Mouse (Mus musculus): ENCODE results near the gene Ushbp1. TPM values are rescaled to one million over a fixed set of nuclear protein-coding genes. Genes with fewer than 3 reads are reported as not detected.
A peak's percentile ranks its signal among the peaks of the same experiment; 100 is the strongest.

Ushbp1 gene
- total and polyA plus RNA-seq, 3 experiments = 0.04 to 0.07 TPM; not detected in 1

- peaks cover 10% of the 10 kb centered on the region for H3K79me2 ChIP-seq (ENCODE audit: control insufficient read depth, insufficient read depth, low read length, poor library complexity)
- H3K27me3 ChIP-seq (ENCODE audit: control insufficient read depth in 1 of 2, insufficient read depth in 2 of 2, low read length in 2 of 2) = no peaks in the 10 kb centered on the region
- no peaks in the 10 kb centered on the region; a peak in 1 of 4 replicates for H3K36me3 ChIP-seq (ENCODE audit: control insufficient read depth in 1 of 2, insufficient read depth in 2 of 2, low read length in 2 of 2)
- H3K9me3 ChIP-seq (replicated peaks; ENCODE audit: insufficient read depth, low read length) = no peaks in the 10 kb centered on the region
- no peak overlapping the region for H3K27ac ChIP-seq (ENCODE audit: control insufficient read depth, low read depth, low read length)
- peak overlapping the region; percentile 84 to 90 for H3K4me3 ChIP-seq (ENCODE audit: control insufficient read depth in 1 of 2, insufficient read depth in 1 of 2, low read depth in 2 of 2, low read length in 2 of 2)
- DNase-seq (ENCODE audit: low read depth, low spot score) = no peak
- peak overlapping the region; percentile 95 for H3K9ac ChIP-seq (ENCODE audit: control insufficient read depth, low read depth, low read length, poor library complexity, severe bottlenecking)
- peaks cover 0 to 8% of the 10 kb centered on the region in 2 experiments; a peak in 2 of 4 replicates for H3K4me1 ChIP-seq (ENCODE audit: control insufficient read depth in 1 of 2, insufficient read depth in 2 of 2, low read length in 2 of 2)
- TF ChIP-seq KAT2A (conservative IDR thresholded peaks at IDR 0.05; ENCODE audit: low read depth, low read length) = no peak
- no peak for TF ChIP-seq TCF12 (IDR thresholded peaks at IDR 0.05; ENCODE audit: low read depth, low read length)
- TF ChIP-seq ZKSCAN1 (IDR thresholded peaks at IDR 0.05; ENCODE audit: low read depth, low read length) = no peak
- no peak for TF ChIP-seq MAX (IDR thresholded peaks at IDR 0.05; ENCODE audit: low read length)
- TF ChIP-seq GATA1 (IDR thresholded peaks at IDR 0.05; ENCODE audit: low read depth, low read length) = no peak
- TF ChIP-seq CHD2 (IDR thresholded peaks at IDR 0.05; ENCODE audit: low read length) = no peak
- TF ChIP-seq ZMIZ1 (IDR thresholded peaks at IDR 0.05; ENCODE audit: low read depth, low read length) = no peak
- TF ChIP-seq TAL1 (IDR thresholded peaks at IDR 0.05; ENCODE audit: low read length) = no peak
- TF ChIP-seq E2F4 (IDR thresholded peaks at IDR 0.05; ENCODE audit: borderline replicate concordance, low read depth, low read length) = no peak
- TF ChIP-seq SMC3 (IDR thresholded peaks at IDR 0.05; ENCODE audit: low read depth, low read length) = no peak
- TF ChIP-seq USF2 (IDR thresholded peaks at IDR 0.05; ENCODE audit: borderline replicate concordance in 1 of 2, insufficient read depth in 1 of 2, low read depth in 1 of 2, low read length in 2 of 2) = no peak
- no peak for TF ChIP-seq ZNF384 (IDR thresholded peaks at IDR 0.05; ENCODE audit: low read depth, low read length)
- no peak for TF ChIP-seq UBTF (IDR thresholded peaks at IDR 0.05; ENCODE audit: borderline replicate concordance, insufficient read depth, low read depth, low read length)
These were observed 15.1 kb downstream of the Ushbp1 start for GRCm38 (mm10) chr8:71380178-71381171.

- TF ChIP-seq MEF2A (IDR thresholded peaks at IDR 0.05; ENCODE audit: extremely low read depth, insufficient replicate concordance, low read depth, low read length, poor library complexity, severe bottlenecking) (no peak), POLR2AphosphoS2 (IDR thresholded peaks at IDR 0.05; ENCODE audit: low read length) (no peak), CTCF (IDR thresholded peaks at IDR 0.05 in 2 of 3, conservative IDR thresholded peaks at IDR 0.05 in 1 of 3; ENCODE audit: control insufficient read depth in 1 of 3, insufficient read depth in 1 of 3, low read depth in 2 of 3, low read length in 3 of 3, poor library complexity in 1 of 3, severe bottlenecking in 1 of 3) (no peak), BHLHE40 (IDR thresholded peaks at IDR 0.05; ENCODE audit: borderline replicate concordance, low read depth, low read length) (no peak), CHD2 (IDR thresholded peaks at IDR 0.05; ENCODE audit: low read length) (no peak), E2F4 (IDR thresholded peaks at IDR 0.05; ENCODE audit: borderline replicate concordance, low read depth, low read length) (no peak), ZMIZ1 (IDR thresholded peaks at IDR 0.05; ENCODE audit: low read depth, low read length) (no peak), TCF12 (IDR thresholded peaks at IDR 0.05; ENCODE audit: low read depth, low read length) (no peak), GABPA (IDR thresholded peaks at IDR 0.05; ENCODE audit: low read depth, low read length) (no peak), TAL1 (IDR thresholded peaks at IDR 0.05; ENCODE audit: low read length) (no peak), SIN3A (IDR thresholded peaks at IDR 0.05; ENCODE audit: low read length) (no peak), ZC3H11A (IDR thresholded peaks at IDR 0.05; ENCODE audit: low read depth, low read length) (no peak), POLR2A (IDR thresholded peaks at IDR 0.05; ENCODE audit: control insufficient read depth in 1 of 2, insufficient read depth in 1 of 2, low read depth in 1 of 2, low read length in 2 of 2, poor library complexity in 1 of 2) (no peak), RCOR1 (IDR thresholded peaks at IDR 0.05; ENCODE audit: low read depth, low read length) (no peak), NRF1 (IDR thresholded peaks at IDR 0.05; ENCODE audit: insufficient read depth, low read depth, low read length, poor library complexity, severe bottlenecking) (no peak)
- no peak for DNase-seq (ENCODE audit: low read depth, low spot score)
- no peak overlapping the region for H3K27ac ChIP-seq (ENCODE audit: control insufficient read depth, low read depth, low read length)
- H3K36me3 ChIP-seq (ENCODE audit: control insufficient read depth in 1 of 2, insufficient read depth in 2 of 2, low read length in 2 of 2) = no peaks in the 10 kb centered on the region; a peak in 1 of 4 replicates
- H3K9me3 ChIP-seq (replicated peaks; ENCODE audit: insufficient read depth, low read length) = no peaks in the 10 kb centered on the region
- H3K27me3 ChIP-seq (ENCODE audit: control insufficient read depth in 1 of 2, insufficient read depth in 2 of 2, low read length in 2 of 2) = no peaks in the 10 kb centered on the region
- H3K79me2 ChIP-seq (ENCODE audit: control insufficient read depth, insufficient read depth, low read length, poor library complexity) = peaks cover 10% of the 10 kb centered on the region
- H3K9ac ChIP-seq (ENCODE audit: control insufficient read depth, low read depth, low read length, poor library complexity, severe bottlenecking) = no peak overlapping the region
- peaks cover 0 to 8% of the 10 kb centered on the region in 2 experiments; a peak in 2 of 4 replicates for H3K4me1 ChIP-seq (ENCODE audit: control insufficient read depth in 1 of 2, insufficient read depth in 2 of 2, low read length in 2 of 2)
- H3K4me3 ChIP-seq (ENCODE audit: control insufficient read depth in 1 of 2, insufficient read depth in 1 of 2, low read depth in 2 of 2, low read length in 2 of 2) = no peak overlapping the region
These were observed 16.0 kb downstream of the Ushbp1 start for GRCm38 (mm10) chr8:71379512-71380075.

Measured in MEL (cell line).